Mouse (Mus musculus): ENCODE data around the gene Fcrla. TPM values are rescaled to one million over a fixed set of nuclear protein-coding genes. Genes with fewer than 3 reads are reported as not detected.

Gene Fcrla
- not detected for polyA plus RNA-seq (2014; fragmentation: Illumina TruSeq; extraction: RNeasy Lipid Tissue Mini Kit (QIAGEN cat#74804); ENCODE audit: low read depth, low replicate concordance)

DNA sequence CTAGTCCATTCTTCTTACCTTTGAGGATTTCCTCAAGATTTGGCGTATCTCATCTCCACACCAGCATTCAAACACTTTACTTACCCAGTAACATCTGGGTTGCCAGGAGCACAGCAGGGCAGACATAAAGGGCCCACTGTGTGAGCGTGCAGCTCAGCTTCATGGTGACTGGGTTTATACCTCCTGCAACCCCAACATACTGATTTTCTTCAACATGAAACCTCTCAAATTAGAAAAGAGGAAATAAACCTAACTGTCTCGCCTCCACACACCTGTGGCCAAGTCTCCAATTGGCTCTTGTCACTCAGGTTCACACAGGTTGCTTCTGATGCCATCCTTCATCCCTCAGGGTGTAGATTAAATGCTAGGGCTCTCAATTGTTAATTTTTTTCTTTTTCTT, at the start of gene Fcrla:
Fcrla (minus strand) TSS at position 206 of the 400 bp plus-strand sequence.

DNA sequence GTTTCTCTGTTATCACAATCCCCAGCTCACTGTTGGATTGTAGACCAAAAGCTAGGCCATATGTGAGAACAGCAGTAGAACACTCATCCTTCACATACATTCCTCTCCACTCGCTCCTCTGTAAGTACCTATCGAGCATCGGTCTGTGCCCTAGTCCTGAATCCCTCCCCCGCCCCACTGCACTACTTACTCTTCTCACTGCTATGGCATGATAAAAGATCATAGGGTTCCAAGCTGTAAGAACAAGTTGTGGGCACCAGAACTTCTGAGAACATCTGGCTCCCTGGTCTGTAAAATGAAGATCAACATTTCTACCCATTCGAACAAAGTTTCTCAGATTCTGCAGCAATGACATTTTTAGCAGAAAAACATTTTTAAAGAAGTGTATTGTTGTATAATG, 49.1 kb upstream of the Fcrla start, which contains the start of gene Fcgr2b:
Fcgr2b (minus strand) TSS at position 101 of the 400 bp plus-strand sequence.

DNA sequence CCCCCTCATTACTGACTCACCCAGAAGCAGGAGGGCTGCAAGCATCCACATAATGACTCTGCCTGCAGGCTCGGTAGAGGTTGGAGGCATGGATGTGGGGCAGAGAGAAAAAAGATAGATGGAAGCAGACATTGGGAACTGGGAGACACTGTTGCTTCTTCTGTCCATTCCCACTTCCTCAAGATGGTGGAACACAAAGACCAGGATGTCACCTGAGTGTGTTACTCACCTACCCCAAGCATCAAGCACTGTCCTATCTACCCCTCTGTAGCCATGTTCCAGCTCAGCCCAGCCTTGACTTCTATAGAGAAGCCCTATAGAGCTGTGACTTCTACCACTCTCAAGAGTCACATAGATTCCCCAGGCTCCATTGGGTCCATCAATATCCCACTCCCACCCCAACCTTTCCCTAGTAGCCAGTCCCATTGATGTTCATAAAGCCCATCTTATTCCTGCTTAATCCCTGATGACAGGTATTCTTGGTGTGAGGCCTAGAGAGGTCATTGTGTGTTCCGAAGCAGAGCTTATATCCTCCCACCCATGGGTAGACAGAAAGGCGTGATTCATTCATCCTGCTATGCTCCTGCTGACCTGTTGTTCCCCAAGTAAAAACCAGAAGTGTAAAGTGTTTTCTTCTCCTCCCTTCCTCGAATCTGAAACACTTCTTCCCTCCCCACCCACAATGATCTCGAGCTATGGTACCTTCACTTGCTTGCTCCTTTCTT, 14.3 kb downstream of the Fcrla start, which contains the start of gene Fcrlb:
Fcrlb (minus strand) TSS at position 51 of the 725 bp plus-strand sequence.

DNA sequence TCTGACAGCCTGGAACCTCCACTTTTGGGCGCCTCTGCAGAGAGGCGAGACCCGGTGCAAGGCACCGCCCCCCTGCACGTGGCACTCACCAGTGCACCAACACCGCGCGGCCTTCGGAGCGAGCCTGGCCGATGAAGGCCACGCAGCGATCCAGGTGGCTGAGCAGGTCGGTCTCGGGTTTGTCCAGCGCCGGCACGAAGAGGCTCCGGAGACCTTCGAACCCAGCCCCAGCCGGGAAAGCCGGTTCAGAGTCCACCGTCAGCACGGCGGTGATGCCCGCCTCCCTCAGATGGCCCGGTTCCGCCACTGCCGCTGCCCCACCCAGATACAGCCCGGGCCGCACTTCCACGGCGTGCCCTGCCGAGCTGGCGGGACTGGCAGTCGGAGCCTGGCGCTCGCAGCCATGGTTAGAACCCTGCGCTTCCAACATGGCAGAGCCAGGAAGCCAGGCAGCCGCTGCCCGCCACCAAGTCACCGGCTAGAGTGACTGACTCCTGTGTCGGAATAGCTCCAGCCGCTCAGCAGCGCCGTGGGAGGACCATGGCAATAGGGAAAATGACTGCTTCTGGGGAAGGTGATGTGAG, 42.3 kb downstream of the Fcrla start, which contains the start of the genes Gm26620 and Dusp12:
Gm26620 (plus strand) TSS at position 88 of the 584 bp plus-strand sequence.
Dusp12 (minus strand) TSS at position 563 of the 584 bp plus-strand sequence.

DNA sequence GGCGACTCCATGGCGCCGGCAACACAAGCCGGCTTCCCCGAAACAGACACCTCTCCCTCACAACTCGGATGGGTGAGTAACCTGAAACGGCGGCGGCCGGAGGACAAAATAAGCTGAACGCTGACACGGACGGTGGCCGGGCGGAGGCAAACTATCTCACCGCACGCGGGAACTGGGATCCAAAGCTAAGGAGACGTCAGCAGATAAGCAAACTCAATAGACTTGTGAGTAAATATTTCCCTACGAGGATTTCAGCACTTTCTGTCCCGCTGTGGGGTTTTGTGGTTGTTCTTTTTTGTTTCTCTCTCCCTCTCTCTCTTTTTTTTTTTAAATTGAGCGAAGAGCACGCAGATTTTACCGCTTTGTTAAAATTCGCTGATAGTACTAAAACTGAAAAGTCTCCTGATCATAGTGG, 59.7 kb downstream of the Fcrla start, which contains the start of gene Atf6:
Atf6 (minus strand) TSS at position 81 of the 415 bp plus-strand sequence.

Other genes starting within 250 kb of the Fcrla start
- gene Atf6, start 59.8 kb downstream of the Fcrla start, polyA plus RNA-seq (2014; fragmentation: Illumina TruSeq; extraction: RNeasy Lipid Tissue Mini Kit (QIAGEN cat#74804); ENCODE audit: low read depth, low replicate concordance) = 58.3 TPM
- 1.1 TPM for gene Gm26620, start 42.5 kb downstream of the Fcrla start, polyA plus RNA-seq (2014; fragmentation: Illumina TruSeq; extraction: RNeasy Lipid Tissue Mini Kit (QIAGEN cat#74804); ENCODE audit: low read depth, low replicate concordance)
- 19.6 TPM for gene Dusp12, start 42.0 kb downstream of the Fcrla start, polyA plus RNA-seq (2014; fragmentation: Illumina TruSeq; extraction: RNeasy Lipid Tissue Mini Kit (QIAGEN cat#74804); ENCODE audit: low read depth, low replicate concordance)
- gene Fcrlb, start 14.6 kb downstream of the Fcrla start, polyA plus RNA-seq (2014; fragmentation: Illumina TruSeq; extraction: RNeasy Lipid Tissue Mini Kit (QIAGEN cat#74804); ENCODE audit: low read depth, low replicate concordance) = not detected
- gene Fcgr2b, start 49.0 kb upstream of the Fcrla start, polyA plus RNA-seq (2014; fragmentation: Illumina TruSeq; extraction: RNeasy Lipid Tissue Mini Kit (QIAGEN cat#74804); ENCODE audit: low read depth, low replicate concordance) = 20.8 TPM
- gene Fcgr4, start 91.3 kb upstream of the Fcrla start, polyA plus RNA-seq (2014; fragmentation: Illumina TruSeq; extraction: RNeasy Lipid Tissue Mini Kit (QIAGEN cat#74804); ENCODE audit: low read depth, low replicate concordance) = 5.1 TPM
- gene Fcgr3, start 137.4 kb upstream of the Fcrla start, polyA plus RNA-seq (2014; fragmentation: Illumina TruSeq; extraction: RNeasy Lipid Tissue Mini Kit (QIAGEN cat#74804); ENCODE audit: low read depth, low replicate concordance) = 16.6 TPM
- 2.4 TPM for gene Cfap126, start 186.3 kb upstream of the Fcrla start, polyA plus RNA-seq (2014; fragmentation: Illumina TruSeq; extraction: RNeasy Lipid Tissue Mini Kit (QIAGEN cat#74804); ENCODE audit: low read depth, low replicate concordance)
- 38.8 TPM for gene Sdhc, start 223.0 kb upstream of the Fcrla start, polyA plus RNA-seq (2014; fragmentation: Illumina TruSeq; extraction: RNeasy Lipid Tissue Mini Kit (QIAGEN cat#74804); ENCODE audit: low read depth, low replicate concordance)
- 0.41 TPM for gene Mpz, start 223.1 kb upstream of the Fcrla start, polyA plus RNA-seq (2014; fragmentation: Illumina TruSeq; extraction: RNeasy Lipid Tissue Mini Kit (QIAGEN cat#74804); ENCODE audit: low read depth, low replicate concordance)

Data from adrenal gland, adult 10 weeks (tissue).